Mouse (Mus musculus): ENCODE data around the gene Myrf.

Myrf gene

GRCm38 (mm10) chr19:10203848-10204615 lies 36.5 kb downstream of the Myrf start, which contains the start of the genes Tmem258 and Fen1:
Tmem258 (plus strand) TSS chr19:10204014.
Fen1 (minus strand) TSS chr19:10204169.
- DNase-seq = peak; percentile 95

DNA sequence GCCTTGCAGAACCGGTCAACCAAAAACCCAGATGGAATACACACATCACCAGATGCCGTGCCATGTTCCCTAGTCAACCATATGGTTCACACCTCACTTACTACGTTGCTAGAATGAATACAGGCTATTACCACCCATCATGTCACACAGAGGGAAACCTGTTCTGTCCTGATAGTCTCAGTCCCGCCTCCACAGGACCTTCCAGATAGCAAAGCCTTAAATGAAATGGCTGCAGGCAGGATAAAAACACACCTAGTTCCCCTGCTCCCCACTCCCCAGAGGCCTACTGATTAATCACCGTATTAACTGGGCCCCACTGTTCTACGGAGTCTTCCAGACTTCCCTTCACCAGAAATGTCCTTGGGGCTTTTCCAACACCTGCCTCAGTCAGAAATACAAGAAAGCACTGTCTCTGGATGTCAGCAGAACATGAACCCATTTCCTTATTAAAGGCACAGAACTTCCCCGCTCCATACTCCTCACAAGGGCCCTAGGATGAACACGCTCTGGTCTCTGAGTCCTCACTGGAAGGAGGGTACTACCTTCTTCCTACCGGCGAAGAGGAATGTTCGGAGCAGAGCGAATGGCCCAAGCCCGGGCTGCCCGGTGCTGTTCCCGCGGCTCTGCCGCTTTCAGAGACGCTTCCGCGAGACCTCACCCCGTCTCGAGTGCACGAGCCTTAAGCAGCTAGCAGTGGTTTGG lies 37.3 kb downstream of the Myrf start:
- DNase-seq = no peak

- peak; percentile 77 for DNase-seq
These were observed 41.8 kb downstream of the Myrf start for GRCm38 (mm10) chr19:10198723-10199122.

DNA sequence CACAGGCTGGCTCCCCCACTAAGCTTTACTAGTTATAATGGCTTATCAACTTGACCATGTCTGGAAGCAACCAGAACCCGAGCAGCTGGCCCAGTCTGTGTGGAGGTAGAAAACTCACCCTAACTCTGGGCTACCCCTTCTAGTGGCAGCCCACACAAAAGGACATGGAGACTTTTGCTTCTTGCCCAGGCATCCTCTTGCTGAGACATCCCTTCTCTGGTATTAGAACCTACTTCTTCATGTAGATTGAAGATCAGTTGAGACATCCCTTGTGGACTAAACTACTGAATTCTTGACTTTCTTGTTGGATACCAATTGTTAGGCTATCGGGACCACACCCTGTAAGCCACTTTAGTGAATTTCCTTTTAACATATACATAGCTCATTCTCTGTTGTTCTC lies 42.3 kb downstream of the Myrf start:
- no peak for DNase-seq

GRCm38 (mm10) chr19:10197130-10197529 lies 43.4 kb downstream of the Myrf start:
- no peak for DNase-seq

DNA sequence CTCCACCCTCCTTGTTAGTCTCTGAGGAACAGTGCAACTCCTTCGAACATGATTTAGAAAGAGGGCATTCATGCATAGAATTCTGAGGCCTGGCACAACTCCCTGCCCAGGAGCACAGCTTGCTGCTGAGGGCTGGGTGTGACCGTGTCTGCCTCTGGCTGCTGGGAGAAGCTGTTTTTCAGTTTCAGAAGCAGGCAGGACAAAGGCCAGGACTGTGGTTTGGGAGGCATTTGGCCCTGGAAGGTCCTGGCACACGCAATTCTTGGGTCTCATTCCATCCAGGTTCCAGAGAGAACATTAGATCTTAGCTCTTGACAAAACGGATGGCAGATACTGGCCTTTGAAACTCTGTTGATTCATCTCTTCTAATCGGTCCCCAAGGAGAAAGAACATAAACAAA lies 45.3 kb downstream of the Myrf start:
- DNase-seq = no peak

DNA sequence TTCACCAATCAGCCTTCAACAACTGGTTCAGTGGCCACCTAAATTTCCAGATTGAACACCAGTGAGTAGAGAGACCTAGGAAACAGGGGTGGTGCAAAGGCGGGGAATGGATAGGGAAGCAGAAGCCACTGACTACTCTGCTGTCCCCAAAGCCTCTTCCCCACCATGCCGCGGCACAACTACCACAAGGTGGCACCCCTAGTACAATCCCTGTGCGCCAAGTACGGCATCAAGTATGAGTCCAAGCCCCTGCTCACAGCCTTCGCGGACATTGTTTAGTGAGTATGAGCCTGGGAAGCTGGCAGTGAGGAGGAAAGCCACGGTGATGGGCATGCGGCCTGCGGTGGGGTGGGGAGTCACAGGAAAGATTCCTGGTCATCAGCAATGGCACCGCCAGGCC lies 46.2 kb downstream of the Myrf start:
- DNase-seq = no peak

DNA sequence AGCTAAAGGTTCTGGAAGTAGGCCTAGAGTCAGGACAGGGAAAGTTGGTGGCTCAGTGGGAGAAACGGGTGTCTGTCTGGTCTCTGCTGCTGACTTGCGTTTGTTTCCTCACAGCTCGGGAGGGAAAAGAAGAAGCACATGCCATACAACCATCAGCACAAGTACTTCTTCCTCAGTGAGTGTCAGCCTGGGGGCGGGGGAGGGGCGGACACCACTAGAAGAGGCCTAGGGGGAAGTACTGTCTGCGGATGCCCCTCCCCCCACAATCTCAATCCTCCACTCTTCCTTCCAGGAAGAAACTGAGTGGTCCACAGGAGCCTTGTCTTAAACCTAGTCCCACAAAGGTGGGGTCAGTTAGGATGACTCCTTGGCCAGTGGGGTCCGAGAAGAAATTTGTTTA lies 49.2 kb downstream of the Myrf start:
- DNase-seq = no peak

DNA sequence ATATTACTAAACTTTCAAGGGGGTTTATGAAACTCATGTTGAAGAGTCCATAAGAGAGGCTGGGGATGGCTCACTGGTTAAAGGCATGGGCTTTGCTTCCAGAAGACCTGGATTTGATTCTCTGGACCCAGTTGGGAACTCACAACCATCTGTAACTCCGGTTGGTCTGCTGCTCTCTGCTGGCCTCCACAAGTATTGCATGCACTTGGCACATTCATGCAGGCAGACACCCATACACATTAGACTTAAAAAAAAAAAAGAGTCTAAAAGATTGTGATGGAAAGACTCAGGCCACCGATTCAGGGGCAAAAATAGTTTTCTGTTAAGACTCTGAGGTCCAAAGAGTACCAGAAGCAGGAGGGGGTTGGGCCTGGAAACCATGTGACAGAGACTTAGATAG lies 49.8 kb downstream of the Myrf start:
- DNase-seq = peak; percentile 64

DNA sequence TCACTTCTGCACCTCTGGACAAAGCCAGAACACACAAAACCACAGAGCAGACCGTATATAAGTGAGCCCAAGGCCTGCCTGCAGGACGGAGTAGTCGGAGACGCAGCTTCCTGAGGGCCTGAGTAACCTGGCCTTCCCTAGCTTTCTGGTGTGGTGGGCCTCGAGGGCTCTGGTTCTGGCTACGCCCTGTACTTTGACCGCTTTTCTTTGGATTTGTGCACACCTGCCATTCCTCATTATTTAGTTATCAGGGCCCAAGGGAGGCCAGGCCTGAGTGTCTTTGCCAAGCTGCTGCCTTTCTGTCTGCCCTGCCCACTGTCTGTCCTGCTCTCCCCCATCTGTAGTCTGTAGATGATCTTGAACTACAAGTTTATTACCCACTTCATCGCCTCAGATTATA lies 50.6 kb downstream of the Myrf start:
- DNase-seq = no peak

- no peak for DNase-seq
These were observed 51.5 kb downstream of the Myrf start for GRCm38 (mm10) chr19:10189022-10189421.

- DNase-seq = peak; percentile 87
These were observed 52.2 kb downstream of the Myrf start for GRCm38 (mm10) chr19:10188281-10188811.

DNA sequence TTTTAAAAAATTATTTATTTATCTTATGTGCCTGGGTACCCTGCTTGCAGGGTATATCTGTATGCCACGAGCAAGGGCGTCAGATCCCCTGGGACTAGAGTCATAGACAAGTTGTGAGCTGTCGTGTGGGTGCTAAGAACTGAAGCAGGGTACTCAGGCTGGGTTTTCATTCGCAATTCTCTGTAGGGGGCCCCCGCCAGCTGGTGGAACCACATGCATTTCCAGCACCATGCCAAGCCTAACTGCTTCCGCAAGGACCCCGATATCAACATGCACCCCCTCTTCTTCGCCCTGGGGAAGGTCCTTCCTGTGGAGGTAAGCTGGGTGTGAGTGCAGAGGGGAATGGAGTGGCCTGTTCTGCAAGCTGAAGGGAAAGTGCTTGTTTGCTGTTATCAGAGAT lies 54.0 kb downstream of the Myrf start:
- DNase-seq = no peak

DNA sequence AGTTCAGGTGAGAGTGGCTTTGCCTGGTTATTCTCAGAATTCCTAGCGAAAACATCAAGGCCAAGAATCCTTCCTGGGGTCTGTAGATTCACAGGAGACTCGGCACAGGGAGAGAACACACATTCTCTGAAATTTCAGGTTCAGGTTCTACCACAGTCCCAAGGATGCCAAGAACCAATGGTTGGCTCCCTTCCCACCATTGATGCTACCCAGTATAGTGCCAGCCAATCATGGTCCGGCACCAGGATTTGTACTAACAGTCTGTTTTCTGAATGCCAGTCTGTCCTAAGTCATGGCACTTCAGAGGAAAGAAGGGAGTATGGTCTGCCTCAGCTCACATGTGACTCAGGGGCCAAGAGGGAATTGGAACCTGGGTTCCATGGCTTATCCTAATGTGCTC lies 54.7 kb downstream of the Myrf start:
- DNase-seq = no peak

DNA sequence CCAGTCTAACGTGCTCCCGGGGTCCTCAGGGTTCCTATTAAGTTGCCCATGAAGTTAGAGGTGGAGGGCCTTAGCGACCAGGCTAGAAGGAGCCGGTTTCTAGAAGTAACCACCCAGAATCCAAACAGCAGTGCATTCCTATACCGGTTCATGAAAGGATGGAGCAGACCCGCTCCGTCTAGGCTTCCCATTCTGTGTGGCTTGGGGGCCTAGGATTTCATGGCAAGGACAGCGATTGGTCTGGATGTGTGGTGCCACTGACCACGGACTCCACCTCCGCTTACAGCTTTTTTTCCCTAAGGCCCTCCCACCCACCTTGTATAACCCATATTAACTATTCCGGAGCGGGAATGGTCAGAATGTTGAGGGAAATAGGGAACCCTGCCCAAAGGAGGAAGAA lies 56.5 kb downstream of the Myrf start:
- DNase-seq = no peak

- peak; percentile 77 for DNase-seq
These were observed 57.1 kb downstream of the Myrf start for GRCm38 (mm10) chr19:10183299-10183983.

DNA sequence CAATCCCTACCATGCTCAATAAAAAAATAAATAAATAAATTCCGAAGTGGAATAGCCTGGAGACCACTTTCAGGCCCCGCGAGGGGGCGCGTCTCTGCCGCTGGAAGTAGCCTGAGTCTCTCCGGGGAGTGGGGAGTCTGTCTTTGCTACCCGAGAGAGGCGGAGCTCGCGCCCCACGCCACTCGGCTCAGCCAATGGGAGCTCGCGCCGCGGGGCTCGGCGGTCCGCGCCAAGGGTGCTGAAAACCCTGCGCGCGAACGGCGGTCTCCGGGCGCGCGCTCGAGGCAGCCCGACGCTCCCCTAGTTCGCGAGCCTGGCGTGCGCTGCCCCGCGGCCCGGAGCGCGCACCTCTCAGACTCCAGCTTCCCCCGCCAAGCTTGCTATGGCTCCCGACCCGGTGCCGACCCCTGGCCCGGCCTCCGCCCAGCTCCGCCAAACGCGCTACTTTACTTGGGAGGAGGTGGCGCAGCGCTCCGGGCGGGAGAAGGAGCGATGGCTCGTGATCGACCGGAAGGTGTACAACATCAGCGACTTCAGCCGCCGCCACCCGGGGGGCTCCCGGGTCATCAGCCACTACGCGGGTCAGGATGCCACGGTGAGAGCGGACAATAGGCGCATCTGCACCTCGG lies 57.8 kb downstream of the Myrf start, which contains the start of gene Fads1:
Gene Fads1, plus strand, starts transcription at position 219 of the 629 bp plus-strand sequence.
- DNase-seq = peak; percentile 94

DNA sequence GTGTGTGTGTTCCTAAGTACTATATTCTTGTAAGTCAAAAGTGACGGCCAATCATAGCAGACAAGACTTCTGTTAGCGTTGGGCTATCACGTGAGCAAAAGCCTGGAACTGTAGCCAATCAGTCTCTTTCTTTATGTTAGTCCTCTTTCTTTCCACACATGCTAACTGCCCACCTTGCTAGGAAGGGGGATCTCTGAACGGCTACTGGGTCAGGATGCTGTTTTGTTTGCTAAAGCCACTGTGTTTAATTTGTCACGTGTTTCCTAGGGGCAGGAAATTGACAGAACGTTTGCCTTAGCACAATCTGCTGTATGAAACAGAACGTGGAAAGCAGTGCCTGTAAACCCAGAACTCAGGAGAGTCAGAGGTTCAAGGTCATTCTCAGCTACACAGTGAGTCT lies 58.4 kb downstream of the Myrf start:
- DNase-seq = no peak

- no peak for DNase-seq
These were observed 59.3 kb downstream of the Myrf start for GRCm38 (mm10) chr19:10181225-10181624.

GRCm38 (mm10) chr19:10176941-10177372 lies 63.6 kb downstream of the Myrf start:
- DNase-seq = no peak

DNA sequence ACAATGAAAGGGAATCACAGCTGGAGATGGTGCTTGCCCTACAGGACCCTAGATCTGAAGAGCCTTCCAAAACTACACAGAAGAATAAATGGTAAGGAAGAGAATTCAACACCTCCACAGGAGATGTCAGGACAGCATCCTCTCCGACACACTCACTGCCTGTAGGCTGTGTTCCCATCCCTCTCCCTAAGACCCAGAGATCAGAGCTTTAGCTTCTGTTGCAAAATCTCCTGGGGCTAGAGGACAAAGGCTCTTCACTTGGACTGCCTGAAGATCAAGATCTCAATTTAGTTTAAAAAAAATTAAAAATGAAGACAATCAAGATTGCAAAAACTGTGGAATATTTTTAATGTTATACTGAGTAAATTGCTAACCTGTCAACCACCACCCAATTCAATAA lies 64.1 kb downstream of the Myrf start:
- no peak for DNase-seq

DNA sequence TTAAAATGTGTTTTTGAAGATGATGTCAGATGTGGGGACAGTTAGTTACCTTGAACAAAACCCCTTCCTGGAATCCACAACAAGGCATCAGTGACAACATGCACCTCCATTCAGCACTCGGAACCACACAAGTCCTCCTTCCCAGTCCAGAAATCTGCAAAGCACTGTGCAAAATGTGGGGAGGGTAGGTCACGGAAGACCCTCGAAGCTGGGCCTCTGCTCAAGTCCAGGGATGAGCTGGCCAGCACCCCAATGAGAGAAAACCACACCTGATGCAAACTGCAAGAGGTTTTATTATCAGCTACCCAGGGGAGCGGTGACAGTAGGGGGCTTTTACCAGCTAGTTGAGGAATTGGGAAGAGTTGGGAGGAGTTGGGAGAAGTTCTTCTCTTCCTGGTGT lies 65.6 kb downstream of the Myrf start:
- DNase-seq = no peak
